Mouse (Mus musculus): ENCODE measurements around the gene Aph1c. TPM values are rescaled to one million over a fixed set of nuclear protein-coding genes. Genes with fewer than 3 reads are reported as not detected.

Gene Aph1c
- polyA plus RNA-seq, 1 experiment from 2014 or later, result 1.7 TPM

GRCm38 (mm10) chr9:66769275-66769674 lies 65.3 kb downstream of the Aph1c start:
- Histone ChIP-seq H3K4me3 (no peak overlapping the region), H3K4me2 (replicated peaks) (no peak overlapping the region), H3K27me3 (no peaks in the 10 kb centered on the region), H3K4me1 (no peaks in the 10 kb centered on the region), H3K9ac (replicated peaks) (no peak overlapping the region), H3K36me3 (no peaks in the 10 kb centered on the region), H3K9me3 (no peaks in the 10 kb centered on the region), H3K27ac (replicated peaks) (no peak overlapping the region)
- no peak for ATAC-seq (replicated peaks)
- 90% methylated on average over 3 of the region's 3 CpGs for WGBS

DNA sequence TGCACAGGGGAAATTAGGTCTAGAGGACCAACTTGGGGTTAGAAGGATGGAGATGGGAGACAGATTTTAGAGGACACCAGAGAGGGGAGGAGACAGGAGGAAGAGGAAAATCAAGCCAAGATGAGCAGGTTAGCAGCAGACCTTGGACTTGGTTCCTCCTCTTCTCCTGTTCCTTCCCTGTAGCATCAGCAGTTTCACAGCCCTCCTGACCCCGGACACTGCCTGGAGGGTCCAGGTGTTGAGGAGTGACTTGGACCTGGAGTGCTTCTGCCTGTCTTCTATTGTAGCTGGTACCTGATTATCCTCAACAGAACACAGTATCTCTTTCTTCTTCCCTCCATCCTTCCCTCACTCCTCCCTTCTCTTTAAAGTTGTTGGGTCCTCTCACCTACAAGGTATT lies 65.8 kb downstream of the Aph1c start:
- H3K4me3 ChIP-seq, result no peak overlapping the region

More for the DNA sequence above, 65.8 kb downstream of the Aph1c start:
- no peak for ATAC-seq (replicated peaks)
- no peak overlapping the region for H3K27ac ChIP-seq (replicated peaks)
- no peaks in the 10 kb centered on the region for H3K27me3 ChIP-seq
- H3K36me3 ChIP-seq, result no peaks in the 10 kb centered on the region
- no peaks in the 10 kb centered on the region for H3K9me3 ChIP-seq
- H3K4me2 ChIP-seq (replicated peaks), result no peak overlapping the region
- 92% methylated on average over 1 of the region's 1 CpGs for WGBS
- no peaks in the 10 kb centered on the region for H3K4me1 ChIP-seq
- no peak overlapping the region for H3K9ac ChIP-seq (replicated peaks)

Other genes with a start within 250 kb of the Aph1c start
- 107 and 110 TPM in 2 replicates for gene Usp3, start 241.6 kb downstream of the Aph1c start, polyA plus RNA-seq (2015; fragmentation: Nextera tagmentation; extraction: Ambion mirVana)
- 3.6 and 6.4 TPM in 2 replicates for gene Car12, start 121.0 kb downstream of the Aph1c start, polyA plus RNA-seq (2015; fragmentation: Nextera tagmentation; extraction: Ambion mirVana)
- gene Aph1b, start 39.2 kb downstream of the Aph1c start, polyA plus RNA-seq (2015; fragmentation: Nextera tagmentation; extraction: Ambion mirVana), result 30.0 and 31.8 TPM in 2 replicates
- 0.48 and 0.52 TPM in 2 replicates for gene Gm10647, start 37.7 kb downstream of the Aph1c start, polyA plus RNA-seq (2015; fragmentation: Nextera tagmentation; extraction: Ambion mirVana)
- gene Rab8b, start 85.0 kb upstream of the Aph1c start, polyA plus RNA-seq (2015; fragmentation: Nextera tagmentation; extraction: Ambion mirVana), result 39.7 and 40.6 TPM in 2 replicates
- 333 and 363 TPM in 2 replicates for gene Rps27l, start 111.4 kb upstream of the Aph1c start, polyA plus RNA-seq (2015; fragmentation: Nextera tagmentation; extraction: Ambion mirVana)
- gene Lactb, start 140.8 kb upstream of the Aph1c start, polyA plus RNA-seq (2015; fragmentation: Nextera tagmentation; extraction: Ambion mirVana), result 9.6 and 9.7 TPM in 2 replicates
- gene Tpm1, start 214.7 kb upstream of the Aph1c start, polyA plus RNA-seq (2015; fragmentation: Nextera tagmentation; extraction: Ambion mirVana), result 118 and 121 TPM in 2 replicates

All from forebrain, embryonic 15.5 days (tissue).